Comparison of ENCODE assay signal across 8 mouse cellular contexts in genomic region chr1:74505393-74505720, GRCm38 (mm10). TPM values are rescaled to one million over a fixed set of nuclear protein-coding genes. Genes with fewer than 3 reads are reported as not detected.
DNase-seq lines count a peak whose midpoint lies in the region; ATAC-seq lines count a peak whose summit lies in the region.

No protein-coding gene starts in this region.

- no peaks in the 10 kb centered on the region for H3K9me3 ChIP-seq in kidney, embryonic 14.5 days (ENCODE audit: control insufficient read depth, low read length)
- H3K9me3 ChIP-seq in hindbrain, embryonic 13.5 days = no peaks in the 10 kb centered on the region
- H3K9me3 ChIP-seq in midbrain, embryonic 13.5 days = no peaks in the 10 kb centered on the region

- peak overlapping the region; percentile 66 for H3K9ac ChIP-seq in kidney, embryonic 14.5 days (ENCODE audit: low read depth, low read length)
- peak overlapping the region; percentile 79 for H3K9ac ChIP-seq in hindbrain, embryonic 13.5 days
- peak overlapping the region; percentile 76 for H3K9ac ChIP-seq in midbrain, embryonic 13.5 days (replicated peaks)

- DNase-seq in kidney, postnatal 10 days = no peak
- DNase-seq in adrenal gland, postnatal 4 days (ENCODE audit: low spot score in 2 of 2) = no peak
- DNase-seq in adrenal gland, adult 2 months = no peak
- DNase-seq in B cell, adult 2 months = no peak

- ATAC-seq in kidney, embryonic 14.5 days (ENCODE audit: low FRiP score, low TSS enrichment) = no peak; the same call in 1 of the 2 replicates
- ATAC-seq in common myeloid progenitor, adult 5-6 weeks (replicated peaks; ENCODE audit: low read depth, poor library complexity, severe bottlenecking) = peak; percentile 22
- ATAC-seq in hindbrain, embryonic 13.5 days (ENCODE audit: low FRiP score) = no peak
- ATAC-seq in midbrain, embryonic 13.5 days = no peak; the same call in 1 of the 2 replicates

- under 1% methylated on average over 22 of the region's 22 CpGs for WGBS in kidney, embryonic 14.5 days
- under 1% methylated on average over 22 of the region's 22 CpGs for WGBS in hindbrain, embryonic 13.5 days
- under 1% methylated on average over 22 of the region's 22 CpGs for WGBS in midbrain, embryonic 13.5 days

- peaks cover 14% of the 10 kb centered on the region; the same call in 1 of the 2 replicates for H3K4me1 ChIP-seq in kidney, embryonic 14.5 days (ENCODE audit: control insufficient read depth, insufficient read depth, low read length)
- H3K4me1 ChIP-seq in hindbrain, embryonic 13.5 days (replicated peaks) = peaks cover 42% of the 10 kb centered on the region
- H3K4me1 ChIP-seq in midbrain, embryonic 13.5 days (replicated peaks) = peaks cover 42% of the 10 kb centered on the region

- no peaks in the 10 kb centered on the region for H3K27me3 ChIP-seq in kidney, embryonic 14.5 days (ENCODE audit: control insufficient read depth, insufficient read depth, low read length)
- H3K27me3 ChIP-seq in hindbrain, embryonic 13.5 days = no peaks in the 10 kb centered on the region
- H3K27me3 ChIP-seq in midbrain, embryonic 13.5 days = no peaks in the 10 kb centered on the region

- H3K36me3 ChIP-seq in kidney, embryonic 14.5 days (ENCODE audit: control insufficient read depth, insufficient read depth, low read length) = peaks cover 11% of the 10 kb centered on the region
- H3K36me3 ChIP-seq in hindbrain, embryonic 13.5 days = no peaks in the 10 kb centered on the region
- H3K36me3 ChIP-seq in midbrain, embryonic 13.5 days = no peaks in the 10 kb centered on the region; the same call in 1 of the 2 replicates

- H3K4me2 ChIP-seq in kidney, embryonic 14.5 days (replicated peaks; ENCODE audit: low read depth, low read length) = peak overlapping the region; percentile 61
- H3K4me2 ChIP-seq in hindbrain, embryonic 13.5 days = peak overlapping the region; percentile 75
- peak overlapping the region; percentile 81 for H3K4me2 ChIP-seq in midbrain, embryonic 13.5 days (replicated peaks)

- H3K4me3 ChIP-seq in kidney, embryonic 14.5 days (ENCODE audit: low read length) = peak overlapping the region; percentile 90
- H3K4me3 ChIP-seq in hindbrain, embryonic 13.5 days = peak overlapping the region; percentile 92
- H3K4me3 ChIP-seq in midbrain, embryonic 13.5 days (replicated peaks) = peak overlapping the region; percentile 82

- H3K27ac ChIP-seq in kidney, embryonic 14.5 days (ENCODE audit: low read depth, low read length) = peak overlapping the region; percentile 20; the same call in 1 of the 2 replicates
- H3K27ac ChIP-seq in hindbrain, embryonic 13.5 days = peak overlapping the region; percentile 67
- peak overlapping the region; percentile 59 for H3K27ac ChIP-seq in midbrain, embryonic 13.5 days

RNA-seq across cellular contexts. Expression of gene Cnot9, which starts 0.5 kb away (rescaled TPM):
- 76.1 and 92.9 TPM in 2 replicates for polyA plus RNA-seq in kidney, embryonic 14.5 days (2014; fragmentation: Nextera tagmentation; extraction: Ambion mirVana)
- 103 and 104 TPM in 2 replicates for total RNA-seq in common myeloid progenitor, adult 5-6 weeks (2017)
- polyA plus RNA-seq in hindbrain, embryonic 13.5 days (2015; fragmentation: Nextera tagmentation; extraction: Ambion mirVana) = 49.6 and 51.6 TPM in 2 replicates
- polyA plus RNA-seq in midbrain, embryonic 13.5 days (2015; fragmentation: Nextera tagmentation; extraction: Ambion mirVana) = 57.7 and 58.3 TPM in 2 replicates
- 10 to 100 TPM; 43.9 to 44.4 TPM for total RNA-seq in adrenal gland, postnatal 4 days (2021)
- total RNA-seq in adrenal gland, adult 2 months (2021) = 10 to 100 TPM; 24.0 to 26.7 TPM
- 8.4 and 10.1 TPM in 2 replicates for polyA plus RNA-seq in adrenal gland, adult 2 months (2012; rRNA removed)

RNA-seq across cellular contexts. Expression of gene Plcd4, which starts 37.3 kb away (rescaled TPM):
- 1.0 and 1.2 TPM in 2 replicates for polyA plus RNA-seq in kidney, embryonic 14.5 days (2014; fragmentation: Nextera tagmentation; extraction: Ambion mirVana)
- total RNA-seq in common myeloid progenitor, adult 5-6 weeks (2017) = 0.09 and 0.19 TPM in 2 replicates
- 3.4 and 4.1 TPM in 2 replicates for polyA plus RNA-seq in hindbrain, embryonic 13.5 days (2015; fragmentation: Nextera tagmentation; extraction: Ambion mirVana)
- 2.2 and 2.9 TPM in 2 replicates for polyA plus RNA-seq in midbrain, embryonic 13.5 days (2015; fragmentation: Nextera tagmentation; extraction: Ambion mirVana)
- 1 to 10 TPM in 1 of 2 experiments, under 1 TPM in 1; 0.90 to 1.1 TPM for total RNA-seq in adrenal gland, postnatal 4 days (2021)
- under 1 TPM; 0.37 to 0.79 TPM for total RNA-seq in adrenal gland, adult 2 months (2021)
- 0.07 and 0.11 TPM in 2 replicates for polyA plus RNA-seq in adrenal gland, adult 2 months (2012; rRNA removed)

RNA-seq across cellular contexts. Expression of gene Usp37, which starts 38.7 kb away (rescaled TPM):
- 31.9 and 43.9 TPM in 2 replicates for polyA plus RNA-seq in kidney, embryonic 14.5 days (2014; fragmentation: Nextera tagmentation; extraction: Ambion mirVana)
- total RNA-seq in common myeloid progenitor, adult 5-6 weeks (2017) = 54.4 and 58.5 TPM in 2 replicates
- 27.2 and 28.1 TPM in 2 replicates for polyA plus RNA-seq in hindbrain, embryonic 13.5 days (2015; fragmentation: Nextera tagmentation; extraction: Ambion mirVana)
- 32.2 and 33.4 TPM in 2 replicates for polyA plus RNA-seq in midbrain, embryonic 13.5 days (2015; fragmentation: Nextera tagmentation; extraction: Ambion mirVana)
- total RNA-seq in adrenal gland, postnatal 4 days (2021) = 10 to 100 TPM; 28.4 to 31.1 TPM
- total RNA-seq in adrenal gland, adult 2 months (2021) = 10 to 100 TPM; 13.3 to 15.0 TPM
- 2.5 and 4.3 TPM in 2 replicates for polyA plus RNA-seq in adrenal gland, adult 2 months (2012; rRNA removed)
